Mouse (Mus musculus): ENCODE measurements at regions not wholly inside any gene's neighbourhood (a gene's known extent, or its start where the extent isn't known, plus 50 kb on each side); places are given as distances from the start of the nearest gene placed in this dataset.

DNA sequence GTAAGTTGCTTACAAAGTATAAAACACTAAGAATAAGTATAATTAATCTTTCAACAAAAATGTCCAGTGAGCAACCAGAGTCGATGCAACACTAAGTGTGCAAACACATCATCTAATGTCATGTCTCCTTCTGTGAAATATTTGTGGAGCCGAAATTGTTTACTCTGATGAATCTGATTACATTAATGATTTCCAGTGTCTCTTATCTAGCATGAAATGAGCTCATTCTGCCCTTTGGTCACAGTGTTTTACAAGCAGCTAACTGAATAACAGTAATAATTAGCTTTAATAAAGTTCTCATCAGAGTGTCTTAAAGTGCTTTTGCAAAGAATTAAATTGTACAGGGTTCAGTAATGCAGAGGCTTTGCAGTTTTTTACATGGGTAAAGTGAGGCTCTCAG lies 929.9 kb upstream of the Adgrl2 start:
- TF ChIP-seq EP300 (IDR thresholded peaks at IDR 0.05), result no peak
- DNase-seq (ENCODE audit: low spot score) (no peak), ATAC-seq (no peak)
- Histone ChIP-seq H3K27ac (ENCODE audit: low read length) (no peak overlapping the region), H3K9ac (replicated peaks; ENCODE audit: low read depth) (no peak overlapping the region), H3K9me3 (ENCODE audit: low read length) (no peaks in the 10 kb centered on the region), H3K4me2 (replicated peaks; ENCODE audit: low read depth, low read length) (no peak overlapping the region), H3K36me3 (ENCODE audit: insufficient read depth, low read length) (no peaks in the 10 kb centered on the region), H3K4me3 (ENCODE audit: low read depth, low read length) (no peak overlapping the region), H3K4me1 (ENCODE audit: insufficient read depth, low read depth, low read length) (no peaks in the 10 kb centered on the region), H3K27me3 (replicated peaks; ENCODE audit: insufficient read depth, low read length) (no peaks in the 10 kb centered on the region)
- 34% methylated on average over 2 of the region's 2 CpGs for WGBS

GRCm38 (mm10) chr3:149918201-149918600 lies 927.8 kb upstream of the Adgrl2 start:
- ATAC-seq, result no peak
- Histone ChIP-seq H3K9me3 (ENCODE audit: low read length) (no peaks in the 10 kb centered on the region), H3K27me3 (replicated peaks; ENCODE audit: insufficient read depth, low read length) (no peaks in the 10 kb centered on the region), H3K27ac (ENCODE audit: low read length) (no peak overlapping the region), H3K4me3 (ENCODE audit: low read depth, low read length) (no peak overlapping the region), H3K9ac (replicated peaks; ENCODE audit: low read depth) (no peak overlapping the region), H3K4me2 (replicated peaks; ENCODE audit: low read depth, low read length) (no peak overlapping the region), H3K4me1 (ENCODE audit: insufficient read depth, low read depth, low read length) (no peaks in the 10 kb centered on the region), H3K36me3 (ENCODE audit: insufficient read depth, low read length) (no peaks in the 10 kb centered on the region)
- TF ChIP-seq EP300 (IDR thresholded peaks at IDR 0.05) (no peak), CTCF (IDR thresholded peaks at IDR 0.05) (no peak)
- 75% methylated on average over 5 of the region's 5 CpGs for WGBS
- no peak for DNase-seq (ENCODE audit: low spot score)

DNA sequence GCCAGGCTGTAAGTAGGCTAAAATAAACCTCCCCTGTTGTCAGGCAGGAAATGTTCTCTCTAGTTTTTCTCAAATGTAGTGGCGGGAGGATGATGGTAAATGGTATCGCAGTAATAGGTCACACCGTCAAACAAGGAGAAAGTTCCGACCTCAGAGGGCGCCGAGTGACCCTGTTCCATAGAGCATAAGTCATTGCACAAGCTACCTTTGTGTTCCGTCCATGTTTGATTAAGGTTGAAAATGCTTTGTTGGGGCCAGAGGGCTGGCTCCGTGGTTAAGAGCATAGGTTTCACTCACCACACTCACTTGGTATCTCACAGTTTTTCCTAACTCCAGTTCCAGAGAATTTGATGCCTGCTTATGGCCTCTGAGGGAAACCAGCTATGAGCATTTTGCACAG lies 920.4 kb upstream of the Adgrl2 start:
- WGBS, result 84% methylated on average over 8 of the region's 8 CpGs
- Histone ChIP-seq H3K9ac (replicated peaks; ENCODE audit: low read depth) (no peak overlapping the region), H3K4me2 (replicated peaks; ENCODE audit: low read depth, low read length) (no peak overlapping the region), H3K27ac (ENCODE audit: low read length) (no peak overlapping the region), H3K9me3 (ENCODE audit: low read length) (no peaks in the 10 kb centered on the region), H3K27me3 (replicated peaks; ENCODE audit: insufficient read depth, low read length) (no peaks in the 10 kb centered on the region), H3K4me3 (ENCODE audit: low read depth, low read length) (no peak overlapping the region), H3K36me3 (ENCODE audit: insufficient read depth, low read length) (no peaks in the 10 kb centered on the region), H3K4me1 (ENCODE audit: insufficient read depth, low read depth, low read length) (no peaks in the 10 kb centered on the region)
- TF ChIP-seq EP300 (IDR thresholded peaks at IDR 0.05) (no peak), CTCF (IDR thresholded peaks at IDR 0.05) (no peak)
- no peak for DNase-seq (ENCODE audit: low spot score)
- no peak for ATAC-seq

DNA sequence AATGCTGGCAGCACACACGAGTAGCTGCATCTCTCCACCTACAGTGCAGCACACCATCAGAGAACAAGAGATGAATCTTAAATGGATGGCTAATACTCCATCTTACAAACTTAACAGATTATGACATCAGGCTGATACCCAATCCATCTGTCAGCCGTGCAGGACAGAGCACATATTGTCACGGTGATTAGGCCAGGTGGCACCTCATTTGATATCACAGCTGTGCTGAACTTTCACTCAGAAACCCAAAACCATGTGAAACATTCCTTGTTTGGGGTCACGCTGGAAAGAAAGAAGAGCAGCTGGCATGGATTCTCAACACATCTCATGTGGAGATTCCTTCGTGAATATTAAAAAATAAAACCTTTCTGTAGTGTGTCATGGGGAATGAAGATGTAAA lies 911.4 kb upstream of the Adgrl2 start:
- Histone ChIP-seq H3K9me3 (ENCODE audit: low read length) (no peaks in the 10 kb centered on the region), H3K36me3 (ENCODE audit: insufficient read depth, low read length) (no peaks in the 10 kb centered on the region), H3K9ac (replicated peaks; ENCODE audit: low read depth) (no peak overlapping the region), H3K4me1 (ENCODE audit: insufficient read depth, low read depth, low read length) (no peaks in the 10 kb centered on the region), H3K4me2 (replicated peaks; ENCODE audit: low read depth, low read length) (no peak overlapping the region), H3K27ac (ENCODE audit: low read length) (no peak overlapping the region), H3K27me3 (replicated peaks; ENCODE audit: insufficient read depth, low read length) (no peaks in the 10 kb centered on the region), H3K4me3 (ENCODE audit: low read depth, low read length) (no peak overlapping the region)
- no peak for TF ChIP-seq EP300 (IDR thresholded peaks at IDR 0.05)
- ATAC-seq, result no peak
- 46% methylated on average over 5 of the region's 5 CpGs for WGBS
- no peak for DNase-seq (ENCODE audit: low spot score)

- no peaks in the 10 kb centered on the region for H3K36me3 ChIP-seq (ENCODE audit: insufficient read depth, low read length)
- DNase-seq (ENCODE audit: low spot score), result peak; percentile 23
- WGBS, result 21% methylated on average over 1 of the region's 1 CpGs
- H3K27me3 ChIP-seq (replicated peaks; ENCODE audit: insufficient read depth, low read length), result no peaks in the 10 kb centered on the region
- no peak overlapping the region for H3K27ac ChIP-seq (ENCODE audit: low read length)
- ATAC-seq, result peak; percentile 53; the same call in 1 of the 2 replicates
- H3K4me2 ChIP-seq (replicated peaks; ENCODE audit: low read depth, low read length), result no peak overlapping the region
- TF ChIP-seq CTCF (IDR thresholded peaks at IDR 0.05) (no peak), EP300 (IDR thresholded peaks at IDR 0.05) (no peak)
- no peaks in the 10 kb centered on the region for H3K9me3 ChIP-seq (ENCODE audit: low read length)
- no peak overlapping the region for H3K4me3 ChIP-seq (ENCODE audit: low read depth, low read length)
- no peaks in the 10 kb centered on the region for H3K4me1 ChIP-seq (ENCODE audit: insufficient read depth, low read depth, low read length)
- no peak overlapping the region for H3K9ac ChIP-seq (replicated peaks; ENCODE audit: low read depth)
Measured at GRCm38 (mm10) chr3:149876553-149876952, 886.2 kb upstream of the Adgrl2 start.

- H3K27ac ChIP-seq (ENCODE audit: low read length), result no peak overlapping the region
- H3K4me2 ChIP-seq (replicated peaks; ENCODE audit: low read depth, low read length), result no peak overlapping the region
- no peak overlapping the region for H3K4me3 ChIP-seq (ENCODE audit: low read depth, low read length)
- H3K27me3 ChIP-seq (replicated peaks; ENCODE audit: insufficient read depth, low read length), result no peaks in the 10 kb centered on the region
- no peak overlapping the region for H3K9ac ChIP-seq (replicated peaks; ENCODE audit: low read depth)
- no peak for DNase-seq (ENCODE audit: low spot score)
- no peaks in the 10 kb centered on the region for H3K4me1 ChIP-seq (ENCODE audit: insufficient read depth, low read depth, low read length)
- ATAC-seq, result no peak
- TF ChIP-seq EP300 (IDR thresholded peaks at IDR 0.05), result no peak
- no peak for TF ChIP-seq CTCF (IDR thresholded peaks at IDR 0.05)
- 78% methylated on average over 2 of the region's 2 CpGs for WGBS
- no peaks in the 10 kb centered on the region for H3K36me3 ChIP-seq (ENCODE audit: insufficient read depth, low read length)
- H3K9me3 ChIP-seq (ENCODE audit: low read length), result no peaks in the 10 kb centered on the region
Measured at GRCm38 (mm10) chr3:149865945-149866344, 875.6 kb upstream of the Adgrl2 start.

DNA sequence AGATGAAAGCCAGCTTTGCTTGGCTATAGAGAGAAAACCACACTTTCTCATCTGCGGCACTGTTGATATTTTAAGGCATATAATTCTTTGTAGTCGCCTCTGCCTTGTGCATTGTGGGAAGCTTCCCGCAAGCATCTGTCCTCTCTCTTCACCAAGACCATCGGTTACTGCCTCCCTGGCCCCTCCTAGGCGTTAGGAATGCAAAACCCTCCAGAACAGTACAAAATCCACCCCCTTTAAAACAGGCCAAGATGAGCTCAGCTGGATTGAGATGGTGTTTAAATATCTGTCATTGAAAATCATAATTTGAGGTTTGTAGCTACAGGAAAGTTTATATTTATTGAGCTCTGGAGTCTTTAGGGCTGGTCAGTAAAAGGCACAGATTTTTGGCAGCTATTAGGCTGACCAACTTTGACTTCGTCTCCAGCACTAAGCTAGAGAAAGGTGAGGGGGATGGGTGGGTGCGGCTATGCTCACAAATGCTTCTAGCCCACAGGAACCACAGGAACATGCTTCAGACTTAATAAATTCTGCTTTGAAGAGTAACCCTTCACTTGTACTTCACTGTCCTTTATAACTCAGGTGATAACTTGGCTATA lies 856.7 kb upstream of the Adgrl2 start:
- Histone ChIP-seq H3K36me3 (ENCODE audit: insufficient read depth, low read length) (no peaks in the 10 kb centered on the region), H3K9ac (replicated peaks; ENCODE audit: low read depth) (no peak overlapping the region), H3K27ac (ENCODE audit: low read length) (no peak overlapping the region), H3K9me3 (ENCODE audit: low read length) (no peaks in the 10 kb centered on the region), H3K4me1 (ENCODE audit: insufficient read depth, low read depth, low read length) (no peaks in the 10 kb centered on the region), H3K4me2 (replicated peaks; ENCODE audit: low read depth, low read length) (no peak overlapping the region), H3K27me3 (replicated peaks; ENCODE audit: insufficient read depth, low read length) (no peaks in the 10 kb centered on the region), H3K4me3 (ENCODE audit: low read depth, low read length) (no peak overlapping the region)
- WGBS, result 54% methylated on average over 7 of the region's 7 CpGs
- TF ChIP-seq EP300 (IDR thresholded peaks at IDR 0.05) (no peak), CTCF (IDR thresholded peaks at IDR 0.05) (no peak)
- DNase-seq (ENCODE audit: low spot score) (no peak), ATAC-seq (no peak)

Data from lung, postnatal 0 days (tissue).